Mouse (Mus musculus): ENCODE data around the gene Pafah1b2. TPM values are rescaled to one million over a fixed set of nuclear protein-coding genes. Genes with fewer than 3 reads are reported as not detected.
A peak's percentile ranks its signal among the peaks of the same experiment; 100 is the strongest.

Gene Pafah1b2
- polyA plus RNA-seq, 1 experiment from 2014 or later: 173 TPM

DNA sequence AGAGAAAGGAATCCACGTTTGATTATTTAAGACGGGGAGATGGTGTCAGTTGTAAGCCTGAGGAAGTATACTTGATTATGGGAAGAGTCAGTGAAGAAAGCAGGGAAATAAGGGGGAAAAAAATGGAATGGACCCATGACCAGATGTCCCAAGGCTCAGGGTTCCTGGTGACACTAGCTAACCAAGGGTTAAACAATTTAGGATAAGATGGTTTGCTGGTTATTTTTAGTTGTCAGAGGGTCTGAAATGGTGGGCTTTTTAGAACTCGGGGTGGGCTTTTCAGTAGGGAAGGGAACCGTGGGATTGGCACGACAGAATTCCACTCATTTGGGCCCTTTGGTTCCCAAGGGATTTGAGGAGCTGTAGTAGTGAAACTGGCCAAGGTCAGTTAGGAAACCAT, 1.1 kb upstream of the Pafah1b2 start:
- no peak for ATAC-seq (ENCODE audit: low FRiP score, low TSS enrichment)
- Histone ChIP-seq H3K27me3 (ENCODE audit: insufficient read depth, low read length) (no peaks in the 10 kb centered on the region), H3K36me3 (ENCODE audit: insufficient read depth, low read length) (no peaks in the 10 kb centered on the region), H3K9me3 (ENCODE audit: low read length) (no peaks in the 10 kb centered on the region), H3K4me2 (replicated peaks; ENCODE audit: low read depth, low read length) (peak overlapping the region; percentile 78), H3K4me1 (ENCODE audit: insufficient read depth, low read length) (peaks cover 36% of the 10 kb centered on the region), H3K27ac (ENCODE audit: low read length) (peak overlapping the region; percentile 94), H3K9ac (replicated peaks; ENCODE audit: low read length) (peak overlapping the region; percentile 93), H3K4me3 (ENCODE audit: low read length) (peak overlapping the region; percentile 97)
- under 1% methylated on average over 5 of the region's 5 CpGs for WGBS

DNA sequence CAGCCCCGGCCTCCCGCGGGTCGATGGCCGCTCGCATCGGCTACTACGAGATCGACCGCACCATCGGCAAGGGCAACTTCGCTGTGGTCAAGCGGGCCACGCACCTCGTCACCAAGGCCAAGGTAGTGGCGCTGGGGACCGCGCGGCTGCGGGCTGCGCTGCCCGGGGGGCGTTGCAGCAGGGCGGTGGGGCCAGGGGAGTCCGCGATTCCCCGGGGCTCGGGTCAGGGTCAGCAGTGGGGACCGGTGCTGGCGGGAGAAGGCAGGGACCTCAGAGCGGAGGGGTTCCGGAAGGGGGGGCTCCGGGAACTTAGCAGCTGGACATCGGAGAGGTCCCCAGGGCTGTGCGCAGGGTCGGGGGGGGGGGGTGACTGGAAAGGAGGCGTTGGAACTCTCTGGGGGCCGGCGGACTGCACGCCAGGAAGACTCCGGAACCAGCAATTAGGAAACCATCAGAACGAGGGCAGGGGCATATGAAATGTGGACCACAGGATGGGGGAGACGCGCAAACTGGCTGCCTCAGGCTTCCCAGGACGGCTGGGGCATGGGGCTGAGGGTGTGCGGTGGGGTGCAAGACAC, 608 bp upstream of the Pafah1b2 start:
- Histone ChIP-seq H3K4me1 (ENCODE audit: insufficient read depth, low read length) (peaks cover 36% of the 10 kb centered on the region), H3K9me3 (ENCODE audit: low read length) (no peaks in the 10 kb centered on the region), H3K9ac (replicated peaks; ENCODE audit: low read length) (peak overlapping the region; percentile 93), H3K27me3 (ENCODE audit: insufficient read depth, low read length) (no peaks in the 10 kb centered on the region), H3K27ac (ENCODE audit: low read length) (peak overlapping the region; percentile 94), H3K4me3 (ENCODE audit: low read length) (peak overlapping the region; percentile 97), H3K36me3 (ENCODE audit: insufficient read depth, low read length) (no peaks in the 10 kb centered on the region), H3K4me2 (replicated peaks; ENCODE audit: low read depth, low read length) (peak overlapping the region; percentile 78)
- peak; percentile 72 for ATAC-seq (ENCODE audit: low FRiP score, low TSS enrichment)
- under 1% methylated on average over 45 of the region's 46 CpGs for WGBS

DNA sequence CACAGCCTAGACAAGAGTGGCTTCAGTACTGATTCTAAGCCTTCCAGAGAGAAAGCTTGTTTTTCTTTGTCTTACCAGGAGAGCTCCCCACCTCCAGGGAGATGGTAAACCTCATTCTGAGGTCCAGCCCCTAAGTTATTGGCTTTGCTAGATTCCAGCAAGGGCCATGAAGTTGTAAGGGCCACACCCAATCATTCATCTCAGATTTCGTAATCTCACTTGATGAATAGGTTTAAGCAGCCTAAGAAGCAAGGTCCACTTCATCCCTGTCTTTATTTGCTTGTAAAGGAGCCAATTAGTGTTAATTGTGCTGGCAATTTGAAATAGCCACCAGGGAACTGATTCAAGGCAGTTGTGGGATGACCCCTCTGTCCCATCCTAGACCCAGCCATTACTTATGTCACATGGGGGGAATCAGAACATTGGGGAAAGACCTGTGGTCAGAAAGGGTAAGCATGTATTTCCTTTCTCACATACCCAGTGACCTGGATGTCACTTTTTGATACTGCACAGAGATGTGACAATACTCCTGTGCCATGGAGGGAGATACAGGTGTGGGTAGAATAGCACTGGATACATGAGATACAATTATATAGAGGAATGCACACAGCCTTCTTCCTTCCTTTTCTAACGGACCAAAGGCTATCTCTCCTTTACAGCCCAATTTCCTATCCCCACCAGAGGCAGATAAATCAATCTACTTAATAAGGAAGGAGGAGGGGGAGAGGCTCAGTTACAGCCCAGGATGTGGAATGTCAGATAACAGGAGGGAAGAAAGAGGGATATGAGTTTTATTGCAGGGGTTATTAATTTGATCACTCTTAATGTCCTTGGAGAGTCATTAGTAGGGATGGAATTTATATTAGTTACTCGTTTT, 1.2 kb downstream of the Pafah1b2 start:
- Histone ChIP-seq H3K27me3 (ENCODE audit: insufficient read depth, low read length) (no peaks in the 10 kb centered on the region), H3K9me3 (ENCODE audit: low read length) (no peaks in the 10 kb centered on the region), H3K4me1 (ENCODE audit: insufficient read depth, low read length) (peaks cover 36% of the 10 kb centered on the region), H3K4me2 (replicated peaks; ENCODE audit: low read depth, low read length) (peak overlapping the region; percentile 70), H3K9ac (replicated peaks; ENCODE audit: low read length) (peak overlapping the region; percentile 93; the same call in 1 of the 2 replicates), H3K36me3 (ENCODE audit: insufficient read depth, low read length) (no peaks in the 10 kb centered on the region), H3K4me3 (ENCODE audit: low read length) (peak overlapping the region; percentile 97), H3K27ac (ENCODE audit: low read length) (peak overlapping the region; percentile 94; the same call in 1 of the 2 replicates)
- WGBS: 23% methylated on average over 3 of the region's 3 CpGs
- no peak for ATAC-seq (ENCODE audit: low FRiP score, low TSS enrichment)

DNA sequence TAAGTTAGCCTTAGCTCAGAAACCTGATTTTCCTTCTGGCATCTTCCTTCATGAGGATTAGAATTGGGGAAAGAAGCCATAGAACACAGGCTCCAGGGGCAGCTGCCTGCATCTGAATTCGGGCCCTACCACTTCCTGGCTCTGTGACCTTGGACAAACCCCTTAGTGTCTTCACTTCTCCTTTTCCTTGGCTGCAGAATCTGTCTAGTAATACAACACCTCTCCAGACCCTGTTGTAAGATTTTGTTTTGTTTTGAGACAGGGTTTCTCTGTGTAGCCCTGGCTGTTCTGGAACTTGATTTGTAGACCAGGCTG, 2.9 kb downstream of the Pafah1b2 start:
- peaks cover 22% of the 10 kb centered on the region for H3K4me1 ChIP-seq (ENCODE audit: insufficient read depth, low read length)
- no peak overlapping the region for H3K4me3 ChIP-seq (ENCODE audit: low read length)
- no peak overlapping the region for H3K27ac ChIP-seq (ENCODE audit: low read length)
- no peaks in the 10 kb centered on the region for H3K9me3 ChIP-seq (ENCODE audit: low read length)
- ATAC-seq (ENCODE audit: low FRiP score, low TSS enrichment): no peak
- no peaks in the 10 kb centered on the region for H3K36me3 ChIP-seq (ENCODE audit: insufficient read depth, low read length)
- no peaks in the 10 kb centered on the region for H3K27me3 ChIP-seq (ENCODE audit: insufficient read depth, low read length)
- 19% methylated on average over 1 of the region's 1 CpGs for WGBS
- H3K9ac ChIP-seq (replicated peaks; ENCODE audit: low read length): no peak overlapping the region
- no peak overlapping the region for H3K4me2 ChIP-seq (replicated peaks; ENCODE audit: low read depth, low read length)

DNA sequence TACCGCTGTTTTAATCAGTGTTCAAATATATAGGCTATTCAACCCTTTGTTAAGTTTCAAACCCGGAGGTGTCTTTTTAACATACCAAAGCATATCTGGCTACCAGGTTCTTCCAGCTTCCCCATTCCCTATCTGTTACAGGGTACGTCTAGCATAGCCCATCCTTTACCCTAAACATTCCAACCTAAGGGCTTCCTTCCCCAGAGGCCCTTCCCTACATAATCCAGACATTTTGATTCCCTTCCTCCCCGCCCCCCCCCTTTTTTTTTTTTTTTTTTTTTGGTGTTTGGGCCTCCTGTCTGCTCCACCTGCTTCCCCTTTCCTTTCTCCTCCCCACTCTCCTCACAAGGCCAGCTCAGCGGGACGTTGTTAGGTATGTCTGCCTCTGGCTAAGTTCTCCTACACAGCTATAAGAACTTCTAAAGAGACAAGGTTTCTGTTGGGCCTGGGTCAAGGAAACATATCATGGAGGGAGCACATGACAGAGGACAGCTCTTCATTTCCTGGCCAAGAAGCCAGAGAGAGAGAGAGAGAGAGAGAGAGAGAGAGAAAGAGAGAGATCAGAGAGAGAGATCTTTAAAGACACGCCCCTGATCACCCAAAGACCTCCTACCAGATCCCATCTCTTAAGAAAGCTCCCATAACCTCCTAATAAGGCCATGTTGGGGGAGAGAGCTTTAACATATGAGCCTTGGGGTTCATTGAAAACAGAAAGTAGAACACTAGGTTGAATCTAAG, 3.4 kb downstream of the Pafah1b2 start:
- H3K27ac ChIP-seq (ENCODE audit: low read length): no peak overlapping the region
- no peaks in the 10 kb centered on the region for H3K36me3 ChIP-seq (ENCODE audit: insufficient read depth, low read length)
- H3K4me1 ChIP-seq (ENCODE audit: insufficient read depth, low read length): peaks cover 17% of the 10 kb centered on the region
- no peak for ATAC-seq (ENCODE audit: low FRiP score, low TSS enrichment)
- no peak overlapping the region for H3K9ac ChIP-seq (replicated peaks; ENCODE audit: low read length)
- no peaks in the 10 kb centered on the region for H3K9me3 ChIP-seq (ENCODE audit: low read length)
- H3K27me3 ChIP-seq (ENCODE audit: insufficient read depth, low read length): no peaks in the 10 kb centered on the region
- no peak overlapping the region for H3K4me3 ChIP-seq (ENCODE audit: low read length)
- no peak overlapping the region for H3K4me2 ChIP-seq (replicated peaks; ENCODE audit: low read depth, low read length)
- WGBS: 85% methylated on average over 6 of the region's 7 CpGs

DNA sequence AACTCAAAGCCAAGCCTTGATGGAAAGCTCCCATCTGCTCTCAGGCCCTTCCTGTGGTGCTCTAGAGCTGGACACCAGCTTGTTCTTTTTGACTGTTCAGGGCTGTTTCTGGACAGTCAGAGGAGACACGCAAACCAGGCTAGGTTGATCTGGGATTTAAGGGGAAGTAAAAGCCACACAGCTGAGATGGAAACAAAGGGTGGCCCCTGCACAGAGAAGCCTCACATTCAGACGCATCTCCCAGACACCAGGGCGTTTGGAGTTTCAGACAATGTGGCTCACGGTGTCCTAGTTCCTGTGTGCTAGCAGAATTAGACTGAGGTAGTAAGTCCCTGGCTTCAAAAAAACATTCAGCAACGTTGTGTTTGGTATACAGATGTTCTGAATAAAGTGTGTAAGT, 6.3 kb downstream of the Pafah1b2 start:
- 66% methylated on average over 5 of the region's 5 CpGs for WGBS
- Histone ChIP-seq H3K4me1 (ENCODE audit: insufficient read depth, low read length) (peaks cover 4% of the 10 kb centered on the region), H3K36me3 (ENCODE audit: insufficient read depth, low read length) (no peaks in the 10 kb centered on the region), H3K27ac (ENCODE audit: low read length) (no peak overlapping the region), H3K9me3 (ENCODE audit: low read length) (no peaks in the 10 kb centered on the region), H3K4me2 (replicated peaks; ENCODE audit: low read depth, low read length) (no peak overlapping the region), H3K4me3 (ENCODE audit: low read length) (no peak overlapping the region), H3K27me3 (ENCODE audit: insufficient read depth, low read length) (no peaks in the 10 kb centered on the region), H3K9ac (replicated peaks; ENCODE audit: low read length) (no peak overlapping the region)
- no peak for ATAC-seq (ENCODE audit: low FRiP score, low TSS enrichment)

DNA sequence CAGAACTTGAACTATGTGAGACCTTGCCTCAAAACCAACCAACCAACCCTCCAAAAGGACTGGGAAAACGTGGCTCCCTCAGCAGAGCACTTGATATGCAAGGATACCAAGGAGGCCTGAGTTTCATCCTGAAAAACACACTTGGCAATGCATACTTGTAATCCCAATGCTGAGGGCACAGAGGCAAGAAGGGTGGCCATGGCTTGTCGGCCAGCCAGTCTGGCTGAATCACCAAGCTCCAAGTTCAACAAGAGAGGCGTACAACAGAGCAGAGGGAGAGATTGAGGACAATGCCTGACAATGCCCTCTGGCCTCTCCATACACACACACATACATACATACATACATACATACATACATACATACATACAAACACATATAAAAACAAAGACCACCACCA, 8.0 kb downstream of the Pafah1b2 start:
- no peak overlapping the region for H3K4me3 ChIP-seq (ENCODE audit: low read length)
- ATAC-seq (ENCODE audit: low FRiP score, low TSS enrichment): no peak
- WGBS: 65% methylated on average over 3 of the region's 3 CpGs
- H3K4me1 ChIP-seq (ENCODE audit: insufficient read depth, low read length): peaks cover 2% of the 10 kb centered on the region; the same call in 1 of the 2 replicates
- H3K27me3 ChIP-seq (ENCODE audit: insufficient read depth, low read length): no peaks in the 10 kb centered on the region
- H3K9me3 ChIP-seq (ENCODE audit: low read length): no peaks in the 10 kb centered on the region
- no peak overlapping the region for H3K9ac ChIP-seq (replicated peaks; ENCODE audit: low read length)
- H3K4me2 ChIP-seq (replicated peaks; ENCODE audit: low read depth, low read length): no peak overlapping the region
- no peaks in the 10 kb centered on the region for H3K36me3 ChIP-seq (ENCODE audit: insufficient read depth, low read length)
- H3K27ac ChIP-seq (ENCODE audit: low read length): no peak overlapping the region

DNA sequence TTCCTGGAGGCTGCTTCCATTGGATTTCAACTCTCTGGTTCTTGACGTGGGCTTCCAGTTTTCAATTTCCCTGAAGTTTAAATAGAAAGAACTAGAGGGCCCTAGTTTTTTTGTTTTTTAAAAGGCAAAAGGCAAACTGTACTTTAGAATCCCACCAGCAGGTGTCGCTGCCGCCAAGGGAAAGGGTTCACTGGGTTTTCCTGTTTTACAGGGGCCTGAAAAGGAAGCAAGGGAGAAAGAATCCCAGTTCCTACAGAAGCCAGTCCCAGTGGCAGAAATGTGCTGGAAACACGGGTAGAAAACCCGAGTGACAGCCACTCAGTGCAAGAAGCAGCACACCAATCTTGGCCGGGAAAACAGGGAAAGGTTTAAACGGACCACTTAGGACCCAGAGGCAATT, 8.8 kb downstream of the Pafah1b2 start:
- Histone ChIP-seq H3K4me2 (replicated peaks; ENCODE audit: low read depth, low read length) (0 out of 2 replicates have a peak overlapping the region, but pooled peaks have one; percentile 2), H3K9ac (replicated peaks; ENCODE audit: low read length) (0 out of 2 replicates have a peak overlapping the region, but pooled peaks have one; percentile 45), H3K27ac (ENCODE audit: low read length) (no peak overlapping the region), H3K4me3 (ENCODE audit: low read length) (no peak overlapping the region), H3K4me1 (ENCODE audit: insufficient read depth, low read length) (peaks cover 2% of the 10 kb centered on the region; the same call in 1 of the 2 replicates), H3K36me3 (ENCODE audit: insufficient read depth, low read length) (no peaks in the 10 kb centered on the region), H3K9me3 (ENCODE audit: low read length) (no peaks in the 10 kb centered on the region), H3K27me3 (ENCODE audit: insufficient read depth, low read length) (no peaks in the 10 kb centered on the region)
- no peak for ATAC-seq (ENCODE audit: low FRiP score, low TSS enrichment)
- WGBS: 11% methylated on average over 7 of the region's 7 CpGs

DNA sequence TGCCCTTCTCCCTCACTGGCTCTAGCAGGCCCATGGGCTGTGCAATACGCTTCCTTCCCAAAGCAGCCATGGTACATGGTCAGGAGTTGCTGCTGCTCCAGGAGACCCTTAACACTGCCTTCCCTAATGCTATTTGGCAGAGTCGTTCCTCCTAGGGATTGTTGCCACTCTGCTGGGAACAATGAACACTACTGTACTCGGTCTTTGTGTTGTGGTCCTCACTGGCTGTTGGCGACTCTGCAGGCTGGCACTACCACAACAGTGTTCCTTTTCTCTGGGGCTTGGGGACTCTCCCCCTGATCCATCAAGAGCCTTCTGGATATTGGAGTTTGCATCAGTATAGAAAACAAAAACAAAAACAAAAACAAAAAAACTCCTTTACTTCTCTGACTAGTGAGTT, 13.5 kb downstream of the Pafah1b2 start:
- no peaks in the 10 kb centered on the region for H3K36me3 ChIP-seq (ENCODE audit: insufficient read depth, low read length)
- H3K27me3 ChIP-seq (ENCODE audit: insufficient read depth, low read length): no peaks in the 10 kb centered on the region
- no peaks in the 10 kb centered on the region for H3K9me3 ChIP-seq (ENCODE audit: low read length)
- 81% methylated on average over 4 of the region's 4 CpGs for WGBS
- no peak overlapping the region for H3K4me3 ChIP-seq (ENCODE audit: low read length)
- H3K27ac ChIP-seq (ENCODE audit: low read length): no peak overlapping the region
- peaks cover 4% of the 10 kb centered on the region; the same call in 1 of the 2 replicates for H3K4me1 ChIP-seq (ENCODE audit: insufficient read depth, low read length)
- no peak for ATAC-seq (ENCODE audit: low FRiP score, low TSS enrichment)
- H3K4me2 ChIP-seq (replicated peaks; ENCODE audit: low read depth, low read length): no peak overlapping the region
- H3K9ac ChIP-seq (replicated peaks; ENCODE audit: low read length): no peak overlapping the region

Data from kidney, embryonic 16.5 days (tissue).